Mouse (Mus musculus): ENCODE results near the gene Kifap3.
"Not testable (repeated sequence)": the region's sequence is repeated elsewhere in the genome, so short reads cannot be mapped to it uniquely, and the experiment has no call there.

The Kifap3 gene

DNA sequence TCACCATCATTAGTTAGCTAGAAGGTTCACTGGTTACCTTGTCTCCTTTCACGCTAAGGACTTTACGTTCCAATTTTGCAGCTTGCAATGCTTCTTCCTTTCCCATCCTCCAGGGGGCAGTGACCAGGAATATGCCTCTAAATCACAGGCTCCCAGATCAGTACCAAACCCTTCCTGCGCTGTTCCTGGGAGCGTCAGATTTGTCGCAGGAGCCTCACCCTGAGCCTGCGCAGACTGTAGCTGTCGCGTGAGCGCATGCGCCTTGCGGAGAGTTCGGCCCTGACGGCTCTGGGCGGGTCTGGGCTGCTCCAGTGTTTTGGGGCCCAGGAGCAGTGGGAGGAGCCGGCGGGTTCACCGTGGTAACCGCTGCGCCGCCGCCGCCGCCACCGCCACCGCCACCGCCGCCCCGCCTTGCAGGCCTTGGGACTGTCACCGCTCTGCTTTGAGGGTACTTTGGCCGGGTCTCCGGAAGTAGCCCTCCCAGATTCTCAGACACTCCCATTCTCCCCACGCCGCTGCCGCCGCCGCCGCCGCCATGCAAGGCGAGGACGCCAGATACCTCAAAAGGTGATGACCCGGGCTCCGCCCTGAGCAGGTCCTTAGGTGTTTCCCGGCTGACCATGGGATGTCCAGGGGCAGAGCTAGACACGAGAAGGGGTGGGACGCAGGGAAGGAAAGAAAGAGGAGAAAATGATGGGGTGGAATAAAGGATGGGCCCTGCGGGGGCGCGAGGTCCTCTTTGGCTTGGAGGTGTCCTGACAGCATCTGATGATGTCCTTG is at the start of gene Kifap3:
Gene Kifap3 (plus strand): TSS at position 248 of the 780 bp plus-strand sequence.
- peak; percentile 98 to 99 for DNase-seq

DNA sequence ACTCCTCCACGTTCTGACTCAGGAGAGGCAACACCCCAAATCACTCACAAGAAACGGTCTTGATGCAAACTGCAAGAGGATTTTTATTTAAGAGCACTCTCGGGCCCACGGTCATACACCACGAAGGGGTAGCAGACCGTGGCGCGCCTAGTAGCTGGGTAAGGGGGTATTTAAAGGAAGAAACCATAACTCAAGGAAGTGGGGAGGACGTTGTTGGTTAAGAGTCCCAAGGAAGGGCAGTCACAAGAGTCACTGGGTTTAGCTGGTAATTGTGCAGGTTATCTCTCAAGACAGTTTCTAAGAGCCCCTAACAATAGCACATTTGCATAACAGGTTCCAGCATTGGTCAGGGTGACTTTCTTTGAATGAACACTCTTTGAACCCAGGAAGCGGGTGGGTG is 48.2 kb upstream of the Kifap3 start:
- DNase-seq = not testable (repeated sequence)

DNA sequence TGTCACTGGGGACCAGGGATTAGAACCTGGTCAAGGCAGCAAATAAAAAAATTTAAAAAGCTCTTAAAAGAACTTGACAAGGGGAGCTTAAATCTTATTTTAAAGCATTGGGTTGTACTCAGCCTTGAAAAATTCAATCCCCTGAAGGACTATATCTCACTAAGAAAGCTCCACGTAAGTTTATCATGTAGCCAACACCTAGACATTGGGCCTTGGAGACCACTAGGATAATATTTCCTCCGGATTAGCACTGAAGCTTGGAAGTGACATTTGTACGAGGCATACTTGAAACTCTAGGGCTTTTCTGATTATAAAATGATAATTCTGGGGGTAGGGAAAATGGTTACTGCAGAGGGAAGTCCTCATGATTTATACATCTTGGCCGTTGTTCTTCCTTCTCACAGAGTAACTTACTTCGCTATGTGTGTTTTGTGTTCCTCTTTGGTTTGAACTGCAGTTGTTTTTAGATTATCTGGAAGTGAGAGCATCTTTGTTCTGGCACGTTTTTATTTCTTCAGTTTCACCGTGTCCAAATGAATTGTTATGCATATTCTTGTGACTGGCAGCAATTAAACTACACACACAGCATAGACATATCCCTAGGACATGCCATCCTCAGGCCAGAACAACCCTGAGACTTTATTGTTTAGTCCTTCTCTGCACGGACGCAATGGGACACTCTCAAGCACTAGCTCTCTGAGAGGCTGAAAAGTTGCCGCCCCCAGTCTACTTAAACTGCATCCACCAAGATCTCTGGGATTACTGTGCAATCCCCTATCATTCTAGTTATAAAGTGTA is 42.7 kb upstream of the Kifap3 start:
- no peak for DNase-seq

DNA sequence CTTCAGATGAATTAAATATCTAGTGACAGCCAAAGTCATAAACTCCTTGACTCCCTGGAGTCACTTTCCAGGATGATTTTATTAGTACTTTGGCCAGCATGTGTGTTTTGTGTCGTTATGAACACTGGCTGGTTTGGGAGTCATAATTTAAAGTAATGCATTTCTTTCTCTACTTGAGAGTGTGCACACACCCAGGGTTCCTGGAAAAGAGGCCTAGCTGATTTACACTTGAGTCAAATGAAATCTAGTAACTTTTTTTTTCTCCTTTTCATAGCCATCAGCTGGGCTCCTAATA is 42.2 kb upstream of the Kifap3 start:
- DNase-seq = no peak

DNA sequence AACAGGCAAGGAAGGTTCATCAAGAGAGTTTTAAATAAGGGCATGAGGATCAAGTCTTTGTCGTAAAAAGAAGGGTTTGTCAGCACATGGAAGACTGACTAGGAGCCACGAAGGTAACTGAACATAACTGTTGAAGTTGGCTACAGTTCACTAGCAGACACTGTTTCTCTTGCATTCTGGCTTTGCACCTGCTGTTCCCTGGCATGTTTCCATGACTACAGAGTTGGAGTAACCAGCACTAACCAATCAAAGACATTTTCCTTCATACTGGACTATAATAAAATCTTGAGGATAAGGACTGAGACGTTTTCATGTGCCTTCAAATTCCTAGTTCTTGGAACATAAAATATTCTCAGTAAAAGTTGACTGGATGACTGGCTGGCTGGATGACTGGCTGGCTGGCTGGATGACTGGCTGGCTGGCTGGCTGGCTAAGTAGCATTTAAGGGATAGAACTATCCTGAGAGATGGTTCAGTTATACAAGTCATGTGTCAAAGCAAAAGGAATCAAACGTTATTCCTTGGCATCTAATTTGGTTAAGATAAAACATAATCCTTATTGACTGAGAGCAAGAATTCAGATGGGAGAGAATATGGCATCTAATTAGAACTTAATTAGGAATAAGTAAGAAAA is 27.9 kb upstream of the Kifap3 start:
- DNase-seq = no peak

DNA sequence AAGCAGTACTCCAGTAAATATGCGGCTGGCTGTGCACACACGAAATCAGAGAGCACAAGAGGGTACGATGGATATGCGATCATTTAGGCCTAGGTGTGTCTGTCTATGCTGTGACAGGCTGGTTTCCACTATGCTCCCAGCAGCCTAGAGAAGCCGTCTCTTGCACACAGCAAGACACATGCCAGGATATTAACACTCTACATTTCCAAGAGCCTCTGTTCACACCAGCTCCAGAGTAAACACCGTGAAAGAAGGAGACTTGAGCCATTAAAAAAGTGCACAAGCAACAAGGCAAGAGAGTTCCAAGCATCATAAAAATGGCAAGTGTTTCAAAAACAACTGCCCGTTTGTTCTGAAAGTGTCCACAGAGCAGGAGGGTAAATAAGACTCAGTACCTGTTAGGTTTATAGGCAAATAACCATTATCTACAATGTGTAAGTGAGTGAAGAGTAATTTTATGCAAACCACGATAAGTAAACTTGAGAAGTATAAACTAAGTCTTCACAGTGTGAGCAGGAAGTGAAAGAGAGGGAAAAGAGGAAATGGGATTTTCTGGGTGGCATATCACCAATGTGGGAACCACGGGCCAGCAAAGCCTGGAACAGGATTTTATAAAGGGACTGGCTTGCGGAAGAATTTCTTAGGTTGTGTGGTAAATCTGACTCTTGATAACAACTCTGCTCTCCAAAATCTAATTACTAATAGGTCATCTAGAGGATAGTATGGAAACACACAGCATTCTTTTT is 21.7 kb upstream of the Kifap3 start:
- no peak for DNase-seq

DNA sequence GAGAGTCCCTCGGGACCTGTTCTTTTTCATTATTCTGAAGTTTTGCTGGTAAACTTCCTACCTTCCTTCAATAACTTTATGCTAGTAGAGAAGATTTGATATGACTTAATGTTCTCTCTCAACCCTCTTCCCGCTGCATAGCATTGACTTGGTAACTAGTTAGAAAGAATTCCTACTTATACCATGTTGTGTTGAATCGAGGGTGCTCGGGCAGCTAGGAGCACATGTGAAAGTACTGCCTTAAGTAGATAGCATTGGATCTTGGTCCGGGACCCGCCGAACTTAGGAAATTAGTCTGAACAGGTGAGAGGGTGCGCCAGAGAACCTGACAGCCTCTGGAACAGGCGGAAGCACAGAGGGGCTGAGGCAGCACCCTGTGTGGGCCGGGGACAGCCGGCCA is 4.2 kb downstream of the Kifap3 start:
- not testable (repeated sequence) for DNase-seq

DNA sequence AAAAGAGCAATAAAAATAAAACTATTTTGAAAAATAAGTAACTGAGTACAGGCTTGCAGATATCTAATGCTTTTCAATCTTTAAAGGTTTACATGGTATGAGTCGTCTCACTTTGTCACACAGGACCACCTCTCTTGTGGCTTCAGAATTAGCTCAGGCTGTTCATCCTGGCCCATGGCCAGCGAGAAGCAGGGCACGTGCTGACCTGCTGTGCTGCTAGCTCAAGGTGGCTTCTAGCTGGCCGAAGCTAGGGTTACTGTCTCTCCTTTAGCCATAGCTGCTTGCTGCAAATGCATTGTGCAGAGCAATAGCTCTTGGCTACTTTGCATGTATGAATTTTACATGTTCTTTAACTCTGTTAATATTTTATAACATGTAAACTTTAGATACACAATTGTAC is 42.0 kb downstream of the Kifap3 start:
- DNase-seq = peak; percentile 42 to 53

DNA sequence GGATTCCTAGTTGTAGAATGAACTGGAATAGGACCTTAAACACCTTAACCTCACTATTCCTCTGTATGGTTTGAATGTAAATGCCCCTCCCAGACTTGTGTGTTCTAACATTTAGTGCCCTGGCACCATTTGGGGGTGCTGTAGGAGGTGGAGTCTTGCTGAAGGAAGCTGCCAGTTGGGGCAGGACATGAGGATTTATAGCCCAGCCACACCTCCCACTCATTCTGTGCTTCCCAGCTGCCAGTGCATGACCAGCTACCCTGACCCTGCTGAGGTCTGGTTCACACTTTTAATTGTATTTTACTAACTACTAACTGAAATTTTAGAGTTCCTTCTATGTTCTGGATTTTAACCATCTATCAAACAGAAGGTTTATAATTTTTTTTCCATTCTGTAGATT is 50.1 kb downstream of the Kifap3 start:
- no peak for DNase-seq

DNA sequence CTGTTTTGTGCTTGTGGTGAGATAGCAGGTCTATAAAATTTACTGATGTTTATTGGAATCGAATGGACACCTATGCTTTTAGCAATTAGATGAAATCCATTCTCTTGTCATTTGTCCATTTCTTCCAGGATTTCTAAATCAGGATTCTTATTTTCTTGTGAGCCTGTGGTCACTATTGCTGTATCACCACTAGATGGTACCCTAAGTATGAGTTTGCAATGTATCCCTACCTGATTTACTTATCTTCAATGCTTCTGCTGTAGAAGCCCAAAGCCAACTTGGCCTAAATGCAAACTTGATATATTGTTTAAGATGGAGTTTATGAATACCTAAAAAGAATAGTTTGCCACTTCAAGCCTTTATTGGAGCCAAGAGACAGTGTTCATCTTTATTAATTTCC is 54.7 kb downstream of the Kifap3 start:
- DNase-seq = no peak

DNA sequence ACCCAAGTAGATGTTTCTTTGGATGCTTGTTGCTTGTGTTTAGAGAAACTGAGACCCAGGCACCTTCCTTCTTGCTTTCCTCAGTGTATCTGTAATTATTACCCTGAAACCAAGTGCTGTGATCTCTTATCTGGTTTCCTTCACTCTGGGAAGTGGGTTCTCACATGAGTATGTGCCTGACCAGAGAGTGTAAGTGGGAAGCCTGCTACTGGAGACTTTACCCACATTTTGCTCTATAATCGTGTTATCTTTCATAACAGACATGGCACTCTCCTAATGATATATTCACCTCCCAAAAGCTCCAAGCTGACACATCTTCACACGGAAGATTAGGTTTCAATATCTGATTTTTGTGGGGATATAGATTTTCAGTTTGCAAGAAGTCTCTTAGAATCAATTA is 55.7 kb downstream of the Kifap3 start:
- DNase-seq = no peak

DNA sequence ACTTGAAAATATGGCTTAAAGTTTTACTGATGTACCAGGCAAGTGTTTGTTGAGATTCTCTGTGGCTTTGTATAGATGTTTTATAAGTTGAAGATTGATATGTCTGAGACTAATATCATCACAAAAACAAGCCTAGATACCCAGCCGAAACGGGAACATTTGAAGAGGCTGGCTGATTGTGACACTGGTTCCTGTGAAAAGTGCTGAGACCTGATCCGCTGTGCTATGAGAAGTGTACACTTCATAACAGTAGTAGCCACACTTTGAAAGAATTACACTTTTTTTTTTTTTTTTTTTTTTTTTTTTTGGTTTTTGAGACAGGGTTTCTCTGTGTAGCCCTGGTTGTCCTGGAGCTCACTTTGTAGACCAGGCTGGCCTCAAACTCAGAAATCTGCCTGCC is 59.1 kb downstream of the Kifap3 start:
- not testable (repeated sequence) for DNase-seq

DNA sequence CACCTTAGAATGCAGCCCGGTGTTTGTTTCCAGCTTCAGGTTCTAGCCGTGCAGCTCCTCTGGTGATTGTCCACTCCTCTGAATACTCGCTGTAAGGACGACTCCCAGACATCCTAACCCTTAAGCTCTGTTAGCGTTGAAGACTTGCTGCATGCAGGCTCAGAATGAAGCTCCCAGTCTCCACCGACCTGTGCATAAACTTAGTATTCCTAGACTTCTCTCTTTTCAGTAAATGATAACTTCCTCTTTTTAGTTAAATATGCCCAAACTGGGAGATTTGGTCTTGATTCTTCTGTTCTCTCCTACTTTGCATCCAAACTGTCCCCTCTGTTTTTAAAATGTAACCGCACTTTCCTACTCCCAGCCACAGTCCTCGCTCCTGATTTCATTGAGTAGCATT is 61.2 kb downstream of the Kifap3 start:
- no peak for DNase-seq

DNA sequence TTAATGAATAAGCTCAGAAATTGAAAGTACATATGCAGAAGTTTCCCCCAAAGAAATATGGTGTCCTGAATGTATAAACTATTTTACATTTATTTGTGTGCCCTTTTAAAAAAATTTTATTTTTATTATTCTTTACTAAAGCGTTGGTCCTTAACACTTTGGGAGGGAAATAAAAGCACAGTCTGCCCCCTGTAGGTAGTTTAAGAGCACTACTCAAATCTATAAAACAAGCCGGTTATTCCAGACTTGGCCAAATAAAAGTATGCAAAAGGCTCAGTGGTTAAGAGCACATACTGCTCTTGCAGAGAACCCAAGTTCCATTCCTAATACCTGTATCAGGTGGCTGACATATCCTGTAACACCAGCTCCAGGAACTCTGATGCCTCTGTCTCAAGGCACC is 62.9 kb downstream of the Kifap3 start:
- DNase-seq = no peak

DNA sequence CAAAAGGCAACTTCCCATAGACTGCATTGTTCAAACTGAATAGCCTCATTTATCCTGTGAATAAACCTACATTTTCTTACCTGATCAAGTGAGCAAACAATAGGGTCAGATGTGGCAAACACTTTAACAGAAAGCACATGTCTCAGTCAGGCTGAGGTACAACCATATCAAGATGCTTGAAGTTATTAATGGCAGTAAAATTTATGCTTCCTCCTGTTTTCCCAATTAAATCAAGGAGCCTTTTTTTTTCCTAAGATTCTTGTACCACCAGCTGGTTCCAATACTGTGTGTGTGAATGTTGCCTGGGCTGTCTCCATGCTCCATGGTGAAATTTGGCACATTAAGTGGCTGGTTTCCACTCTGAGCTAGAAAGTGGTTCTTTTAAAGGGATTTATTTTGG is 64.5 kb downstream of the Kifap3 start:
- no peak for DNase-seq

DNA sequence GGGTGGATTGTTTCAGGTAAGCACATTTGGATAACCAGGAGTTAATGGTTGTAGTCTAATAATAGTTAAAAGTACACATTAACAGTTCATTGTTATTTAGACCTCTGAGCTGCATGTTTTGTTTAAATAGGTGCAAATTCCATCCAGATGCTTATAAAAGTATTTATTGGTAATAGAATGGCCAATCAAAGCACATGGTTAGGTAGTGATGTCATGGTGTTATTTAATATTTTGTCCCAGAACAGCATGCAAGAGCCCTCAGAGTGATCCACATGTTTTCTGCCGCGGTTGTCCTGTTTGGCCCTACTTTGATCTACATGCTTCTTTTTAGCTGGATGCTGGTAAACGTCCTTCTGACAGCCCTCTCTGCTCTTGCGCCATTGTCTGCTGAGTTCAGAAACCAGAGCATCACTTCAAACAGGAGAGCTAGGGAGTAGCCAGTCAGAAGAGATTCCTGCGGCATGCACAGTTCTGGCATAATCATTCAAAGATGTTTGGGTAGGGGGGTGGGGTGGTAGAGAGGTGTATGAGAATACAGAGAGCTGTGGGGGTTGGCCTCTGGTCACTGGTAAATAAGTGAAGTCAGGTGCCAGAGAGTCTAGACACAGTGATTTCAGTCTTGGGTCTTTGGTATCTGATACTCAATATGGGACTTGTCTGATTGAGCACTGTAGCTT is 73.6 kb downstream of the Kifap3 start:
- no peak for DNase-seq

DNA sequence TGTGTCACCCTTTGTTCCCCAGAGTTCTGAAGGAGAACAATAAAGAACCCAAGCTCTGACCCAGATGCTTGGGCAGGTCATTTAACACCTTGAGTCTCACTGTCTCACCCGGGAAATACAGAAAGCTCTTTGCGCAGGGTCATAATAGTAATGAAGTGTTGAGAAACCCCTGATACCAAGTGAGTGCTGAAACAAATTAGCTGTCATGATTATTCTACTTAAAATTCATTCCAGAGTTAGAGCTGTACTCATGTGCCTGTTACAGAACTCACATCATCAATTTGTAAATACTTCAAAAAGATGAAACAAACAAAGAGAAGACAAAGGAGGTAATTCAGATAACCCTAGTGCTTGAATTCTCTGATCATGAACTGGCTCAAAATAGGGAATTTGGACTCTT is 79.0 kb downstream of the Kifap3 start:
- DNase-seq = no peak

DNA sequence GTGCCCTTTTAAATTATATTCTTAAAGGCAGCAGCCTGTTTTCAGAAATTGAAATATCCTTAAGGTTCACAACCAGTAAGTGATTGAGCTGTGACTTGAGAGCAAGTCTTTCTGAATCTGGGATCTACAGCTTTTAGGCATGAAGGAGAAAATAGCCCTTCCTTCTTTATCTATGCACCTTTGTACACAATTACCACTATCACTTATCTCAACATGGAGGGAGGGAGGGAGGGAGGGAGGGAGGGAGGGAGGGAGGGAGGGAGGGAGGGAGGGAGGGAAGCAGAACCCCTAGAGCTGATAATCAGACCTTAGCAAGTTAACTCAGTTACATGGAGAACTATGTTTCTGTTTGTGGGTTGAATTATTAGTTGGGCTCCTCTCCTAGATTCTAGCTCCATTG is 82.2 kb downstream of the Kifap3 start:
- DNase-seq = no peak

DNA sequence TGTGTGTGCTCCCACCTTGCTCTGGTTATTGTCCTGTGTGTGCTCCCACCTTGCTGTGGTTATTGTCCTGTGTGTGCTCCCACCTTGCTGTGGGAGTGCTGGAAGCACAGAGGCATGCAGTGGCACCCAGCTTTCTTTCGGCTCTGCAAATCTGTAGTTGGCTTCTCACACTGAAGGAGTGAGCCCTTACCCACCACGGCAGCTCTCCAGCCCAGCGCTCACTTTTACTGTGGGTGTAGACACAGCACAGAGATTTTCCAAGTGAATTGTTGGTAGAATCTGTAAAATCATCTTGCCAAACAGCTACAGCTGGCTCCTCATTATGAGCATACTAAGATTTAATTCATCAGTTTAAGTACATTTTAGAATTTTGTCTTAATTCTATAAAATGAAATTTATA is 93.8 kb downstream of the Kifap3 start:
- DNase-seq = no peak

DNA sequence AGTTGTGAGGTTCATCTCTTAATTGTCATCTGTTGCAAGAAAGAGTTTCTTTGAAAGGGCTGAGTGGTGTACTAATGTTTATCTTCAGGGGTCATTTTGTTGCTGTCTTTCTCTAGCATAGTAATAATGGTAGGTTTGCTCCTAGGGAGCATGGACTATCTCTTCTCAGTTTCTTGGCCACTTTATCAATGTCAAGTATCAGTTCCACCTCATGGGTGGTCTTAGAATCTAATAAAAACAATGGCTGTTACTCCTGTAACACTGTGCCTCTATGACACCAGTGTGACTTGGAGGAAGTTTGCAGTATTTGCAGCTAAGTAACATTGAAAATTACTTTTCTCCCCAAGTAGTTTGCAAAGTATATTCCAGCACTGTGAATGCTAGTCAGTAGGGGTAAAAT is 110.2 kb downstream of the Kifap3 start:
- DNase-seq = no peak

DNA sequence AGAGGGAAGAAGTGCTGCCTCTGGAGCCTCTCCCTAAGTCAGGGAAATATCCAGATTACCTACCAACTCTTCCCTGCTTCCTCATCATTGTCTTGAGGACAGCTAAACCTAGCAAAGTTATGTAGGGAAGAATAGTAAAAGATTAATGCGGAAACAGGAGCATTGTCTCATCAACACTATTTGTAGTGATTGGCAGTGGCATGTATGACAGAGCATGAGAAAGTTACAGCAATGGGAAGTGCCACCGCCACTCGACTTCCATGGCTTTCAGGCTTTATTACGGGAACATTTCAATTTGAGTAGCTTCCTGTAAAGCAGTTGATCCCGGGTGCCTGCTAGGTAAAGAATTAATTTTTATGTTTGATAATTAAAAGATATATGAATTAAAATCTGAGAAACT is 113.9 kb downstream of the Kifap3 start:
- no peak for DNase-seq

DNA sequence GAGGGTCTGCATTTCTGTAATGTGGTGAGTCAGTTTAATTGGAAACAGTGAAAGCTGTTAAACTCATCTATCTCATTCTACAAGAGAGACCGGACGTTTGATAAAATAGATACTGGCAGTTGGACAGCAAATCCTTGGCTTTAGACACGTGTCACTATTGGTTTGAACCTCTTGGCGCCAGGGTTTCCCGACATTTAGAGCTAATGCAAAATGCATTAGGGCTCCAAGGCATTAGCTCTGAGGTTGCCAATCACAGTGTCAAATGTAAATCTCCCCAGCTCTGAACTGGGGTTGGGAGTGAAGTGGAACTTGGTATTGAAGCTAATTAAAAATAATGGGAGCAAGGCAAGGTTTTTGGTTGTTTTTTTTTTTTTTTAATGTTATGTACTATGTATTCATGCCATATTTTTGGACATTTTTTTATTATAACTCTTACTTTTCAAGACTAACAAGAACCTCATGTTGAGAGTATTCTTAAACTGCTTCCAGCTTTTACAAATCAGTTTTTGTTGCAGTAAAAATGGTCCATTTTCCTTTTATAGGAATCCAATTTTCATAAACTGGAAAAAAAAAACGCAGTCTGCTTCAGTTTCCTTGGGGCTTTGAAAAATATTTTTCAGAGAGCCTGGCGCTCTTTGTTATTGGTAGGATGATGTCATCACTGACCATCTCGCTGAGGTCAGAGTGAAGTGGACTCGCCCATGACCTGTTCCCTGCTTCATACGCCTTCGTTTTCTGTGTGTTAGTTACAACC is 114.6 kb downstream of the Kifap3 start:
- no peak for DNase-seq

Data from cerebellum, adult 18-20 months (tissue).